Mouse (Mus musculus) megakaryocyte, embryonic 14.5 days (primary cell): ENCODE data around the gene Aicda.

ENCODE experiments used
- FLI1 ChIP-seq: IDR thresholded peaks from 2 replicates; pipeline ENCODE4 v1.6.1; 2012; ENCODE audit warnings: low read length, inconsistent platforms, mixed read lengths
- GATA1 ChIP-seq: IDR thresholded peaks from 3 replicates; pipeline ENCODE4 v1.6.1; 2012; ENCODE audit warnings: mixed read lengths, low read length, inconsistent platforms, borderline replicate concordance

- no peak for TF ChIP-seq GATA1
- TF ChIP-seq FLI1, result no peak
Observed at GRCm38 (mm10) chr6:122612426-122612825, 58.8 kb downstream of the Aicda start.
